Mouse (Mus musculus): ENCODE results near the gene Scml4.
A peak's percentile ranks its signal among the peaks of the same experiment; 100 is the strongest.

Gene Scml4

DNA sequence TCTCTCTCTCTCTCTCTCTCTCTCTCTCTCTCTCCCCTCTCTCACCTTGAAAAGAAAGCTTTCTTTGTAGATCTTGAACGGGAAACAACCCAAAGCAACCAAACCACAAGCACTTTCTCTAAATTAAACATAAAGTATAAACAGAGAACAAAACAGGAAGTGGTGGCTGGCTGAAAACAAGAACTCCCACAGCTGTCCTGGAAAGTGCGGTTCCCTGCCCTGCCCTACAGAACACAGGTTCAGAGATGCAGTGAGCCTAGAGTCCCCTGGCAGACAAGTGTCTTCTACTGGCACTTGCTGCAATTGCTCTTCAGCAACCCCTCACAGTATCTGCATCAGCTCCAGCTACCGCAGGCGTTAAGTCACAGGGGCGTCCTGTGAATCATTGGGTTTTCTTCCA is 37.5 kb downstream of the Scml4 start:
- peak; percentile 13 to 28 for DNase-seq (ENCODE audit: low read depth in 1 of 2, low spot score in 2 of 2)

- DNase-seq (ENCODE audit: low read depth in 1 of 2, low spot score in 2 of 2) = no peak
These were observed 41.2 kb downstream of the Scml4 start for GRCm38 (mm10) chr10:42901361-42901760.

DNA sequence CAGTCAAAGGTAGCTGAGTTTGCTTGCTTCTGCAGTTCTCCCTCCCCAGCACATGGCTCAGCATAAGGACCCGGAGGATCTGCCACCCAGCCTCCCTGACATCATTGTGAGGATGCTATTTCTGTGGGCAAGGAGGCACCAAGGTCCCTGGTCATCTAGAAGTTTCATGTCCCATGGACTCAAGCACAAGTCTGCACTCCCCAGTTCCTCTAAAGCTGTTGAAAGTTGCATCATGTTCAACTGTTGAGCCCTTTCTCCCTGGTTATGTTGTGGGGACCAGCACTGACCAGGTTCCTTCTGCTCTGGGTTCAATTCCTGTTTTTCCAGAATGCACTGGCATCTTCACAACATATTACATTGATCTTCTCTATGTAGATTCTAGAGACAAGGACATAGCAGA is 42.9 kb downstream of the Scml4 start:
- DNase-seq (ENCODE audit: low read depth in 1 of 2, low spot score in 2 of 2) = peak; percentile 8 to 11

DNA sequence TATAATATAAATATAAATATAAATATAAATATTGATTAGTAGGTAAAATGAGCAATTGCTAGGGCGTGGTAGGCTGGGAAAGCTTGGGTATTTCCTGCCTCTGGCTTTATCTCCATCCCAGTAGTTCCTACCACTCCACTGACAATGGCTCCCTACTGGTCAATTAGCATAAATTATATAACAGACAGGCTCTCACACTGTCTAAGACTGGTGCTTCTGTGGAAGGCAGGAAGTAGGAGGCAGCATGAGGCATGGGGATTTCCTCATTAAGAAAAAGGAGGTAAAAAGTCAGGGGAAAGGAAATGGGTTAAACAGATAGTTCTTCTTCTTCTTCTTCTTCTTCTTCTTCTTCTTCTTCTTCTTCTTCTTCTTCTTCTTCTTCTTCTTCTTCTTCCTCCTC is 48.4 kb downstream of the Scml4 start:
- DNase-seq (ENCODE audit: low read depth in 1 of 2, low spot score in 2 of 2) = no peak

DNA sequence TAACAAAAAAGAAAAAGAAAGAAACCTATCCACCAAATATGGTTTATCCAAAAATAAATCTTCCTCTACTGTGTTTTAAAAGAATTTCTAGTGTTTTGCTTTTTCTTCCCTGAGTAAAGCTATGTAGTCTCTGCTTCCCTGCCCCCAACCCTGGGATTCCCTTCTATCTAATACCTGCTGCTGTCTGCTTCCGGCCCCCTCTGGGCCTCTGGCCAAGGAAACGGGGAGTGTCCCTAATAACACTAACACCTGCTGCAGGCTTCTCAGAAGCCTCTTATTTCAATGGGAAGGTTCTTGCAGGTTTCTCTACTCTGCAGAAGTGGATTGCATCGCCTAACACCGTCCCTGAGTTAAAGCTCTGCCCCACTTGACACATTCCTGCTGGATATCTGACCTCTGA is 50.4 kb downstream of the Scml4 start:
- no peak for DNase-seq (ENCODE audit: low read depth in 1 of 2, low spot score in 2 of 2)

- DNase-seq (ENCODE audit: low read depth in 1 of 2, low spot score in 2 of 2) = no peak
These were observed 51.9 kb downstream of the Scml4 start for GRCm38 (mm10) chr10:42912056-42912455.

DNA sequence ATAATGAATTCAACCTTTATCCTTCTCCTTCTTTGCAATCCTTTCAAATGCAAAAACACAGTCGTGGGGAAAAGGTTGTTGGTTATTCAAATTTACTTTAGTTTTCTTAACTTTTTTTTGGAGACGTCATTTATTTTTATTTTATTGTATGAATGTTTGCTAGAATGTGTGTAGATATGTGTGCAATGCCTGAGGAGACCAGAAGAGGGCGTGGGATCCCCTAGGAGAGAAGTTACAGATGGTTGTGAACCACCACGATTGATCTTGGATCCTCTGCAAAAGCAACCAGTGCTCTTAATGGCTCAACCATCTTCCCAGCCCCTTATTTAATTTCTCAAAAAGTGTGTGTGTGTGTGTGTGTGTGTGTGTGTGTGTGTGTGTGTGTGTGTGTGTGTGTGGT is 53.0 kb downstream of the Scml4 start:
- DNase-seq (ENCODE audit: low read depth in 1 of 2, low spot score in 2 of 2) = no peak

GRCm38 (mm10) chr10:42914146-42914545 is 54.0 kb downstream of the Scml4 start:
- DNase-seq (ENCODE audit: low read depth in 1 of 2, low spot score in 2 of 2) = no peak

DNA sequence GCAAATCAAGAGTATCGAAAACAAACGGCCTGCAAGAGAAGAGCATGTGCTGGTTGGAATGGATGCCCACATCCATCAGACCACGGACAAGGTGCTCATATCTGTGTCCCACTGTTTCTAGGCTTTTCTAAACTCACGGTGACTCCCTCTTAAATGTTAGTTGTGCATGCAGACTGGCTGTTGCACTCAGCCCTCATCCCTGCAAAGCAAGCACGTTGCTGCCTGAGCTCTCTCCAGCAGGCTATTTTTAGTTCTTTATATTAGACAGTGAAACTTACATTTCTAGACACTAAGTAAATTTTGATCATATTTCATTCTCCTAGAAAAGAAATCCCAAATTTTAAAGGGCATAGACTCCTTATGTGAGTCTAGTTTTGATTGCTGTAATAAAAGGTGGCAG is 57.2 kb downstream of the Scml4 start:
- no peak for DNase-seq (ENCODE audit: low read depth in 1 of 2, low spot score in 2 of 2)

DNA sequence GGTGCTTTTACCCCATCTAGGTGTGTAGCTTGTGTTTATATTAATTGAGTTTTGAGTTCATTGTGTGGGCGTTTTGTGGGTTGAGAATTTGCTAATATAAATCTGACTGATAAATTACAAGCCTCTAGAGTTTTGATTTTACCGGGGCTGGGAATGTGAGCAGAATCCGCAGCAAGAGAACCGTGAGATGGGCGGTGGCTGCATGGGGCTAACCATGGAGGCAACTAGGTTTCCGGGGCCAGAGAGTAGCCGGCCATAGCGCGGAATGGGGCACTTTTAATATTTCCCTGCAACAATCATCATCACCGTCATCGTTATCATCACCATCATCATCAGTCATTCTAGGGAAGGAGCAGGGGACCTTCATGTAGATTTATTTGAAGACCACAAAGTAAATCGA is 59.6 kb downstream of the Scml4 start:
- no peak for DNase-seq (ENCODE audit: low read depth in 1 of 2, low spot score in 2 of 2)

- no peak for DNase-seq (ENCODE audit: low read depth in 1 of 2, low spot score in 2 of 2)
These were observed 65.1 kb downstream of the Scml4 start for GRCm38 (mm10) chr10:42925103-42925866.

DNA sequence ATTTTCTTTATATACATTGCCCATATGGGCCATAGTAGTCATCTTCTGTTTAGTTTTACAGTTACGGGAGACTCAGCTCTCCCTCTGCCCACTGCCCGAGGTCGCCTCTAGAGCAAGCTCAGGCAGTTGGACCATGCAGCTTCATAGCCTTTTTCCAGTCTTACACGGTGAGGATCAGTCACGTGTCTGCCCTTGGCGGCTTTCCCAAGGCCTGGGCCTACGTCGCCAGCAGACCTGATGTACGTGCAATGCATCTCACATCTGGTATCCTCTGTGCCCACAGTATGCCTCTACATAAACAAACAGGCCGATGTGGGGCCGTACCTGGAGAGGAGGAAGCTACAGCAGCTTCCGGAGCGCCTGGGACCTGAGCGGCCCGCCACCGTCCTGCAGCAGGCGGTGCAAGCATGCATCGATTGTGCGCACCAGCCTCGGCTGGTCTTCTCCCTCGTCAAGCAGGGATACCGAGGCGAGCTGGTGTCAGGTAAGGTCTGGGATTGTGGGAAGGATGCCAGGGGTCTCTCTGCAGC is 70.0 kb downstream of the Scml4 start:
- DNase-seq (ENCODE audit: low read depth in 1 of 2, low spot score in 2 of 2) = no peak

GRCm38 (mm10) chr10:42932862-42933480 is 72.8 kb downstream of the Scml4 start:
- DNase-seq (ENCODE audit: low read depth in 1 of 2, low spot score in 2 of 2) = no peak

DNA sequence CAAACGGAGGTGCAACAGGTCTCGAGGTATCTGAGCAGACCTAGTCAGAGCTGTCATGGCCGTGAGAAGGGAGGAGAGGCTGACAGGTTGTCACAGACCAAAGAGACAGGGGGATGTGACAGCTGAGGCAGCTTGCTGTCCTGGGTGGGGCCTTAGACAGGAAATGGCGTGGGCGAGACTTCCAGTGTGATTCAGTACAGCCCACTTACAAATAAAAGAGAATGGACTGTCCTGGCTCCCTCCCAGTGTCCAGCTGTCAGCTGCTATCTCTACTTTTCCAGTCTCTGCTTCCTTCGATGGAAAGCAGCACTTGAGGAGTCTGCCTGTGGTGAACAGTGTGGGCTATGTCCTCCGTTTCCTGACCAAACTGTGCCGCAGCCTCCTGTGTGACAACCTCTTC is 74.5 kb downstream of the Scml4 start:
- no peak for DNase-seq (ENCODE audit: low read depth in 1 of 2, low spot score in 2 of 2)

DNA sequence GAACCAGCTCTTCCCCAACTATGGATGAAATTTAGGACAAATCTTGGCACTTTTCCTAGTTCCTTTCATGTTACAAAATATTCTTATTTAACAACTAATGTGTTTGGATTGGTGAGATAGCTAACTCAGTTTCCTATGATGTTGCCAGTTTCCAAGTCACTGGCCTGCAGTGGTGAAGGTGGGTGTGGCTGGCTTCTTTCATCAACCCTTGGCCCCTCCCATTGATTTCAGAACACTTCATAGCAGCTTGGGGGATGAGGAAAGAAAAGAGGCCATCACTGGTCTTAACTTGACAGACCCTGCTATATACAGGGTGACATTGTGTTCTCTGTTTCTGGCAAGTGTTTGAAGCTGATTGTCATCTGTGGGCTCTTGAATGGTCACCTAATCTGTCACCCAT is 76.0 kb downstream of the Scml4 start:
- no peak for DNase-seq (ENCODE audit: low read depth in 1 of 2, low spot score in 2 of 2)

GRCm38 (mm10) chr10:42938361-42938760 is 78.2 kb downstream of the Scml4 start:
- no peak for DNase-seq (ENCODE audit: low read depth in 1 of 2, low spot score in 2 of 2)

- no peak for DNase-seq (ENCODE audit: low read depth in 1 of 2, low spot score in 2 of 2)
These were observed 79.5 kb downstream of the Scml4 start for GRCm38 (mm10) chr10:42939691-42940090.

GRCm38 (mm10) chr10:42940193-42941050 is 80.3 kb downstream of the Scml4 start:
- no peak for DNase-seq (ENCODE audit: low read depth in 1 of 2, low spot score in 2 of 2)

DNA sequence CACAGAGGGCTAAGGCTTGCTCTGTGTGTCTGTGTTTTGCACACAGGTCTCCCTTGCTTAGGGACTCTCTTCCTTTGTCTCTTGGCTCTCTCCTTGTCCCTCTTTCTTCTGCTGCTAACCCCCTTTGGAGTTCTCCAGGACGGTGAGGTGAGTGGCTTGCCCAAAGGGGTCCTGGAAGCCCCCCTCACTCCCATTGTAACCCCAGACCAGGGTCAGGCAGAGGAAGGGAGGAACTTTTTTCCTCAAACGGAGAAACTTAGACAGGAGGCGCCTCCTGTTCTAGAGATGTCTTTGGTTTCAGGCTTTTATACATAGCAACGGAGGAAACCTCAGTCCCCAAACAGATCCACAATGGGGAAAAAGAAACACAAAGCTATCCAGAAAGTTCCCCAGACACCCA is 81.1 kb downstream of the Scml4 start:
- no peak for DNase-seq (ENCODE audit: low read depth in 1 of 2, low spot score in 2 of 2)

GRCm38 (mm10) chr10:42941697-42942221 is 81.6 kb downstream of the Scml4 start:
- DNase-seq (ENCODE audit: low read depth in 1 of 2, low spot score in 2 of 2) = no peak

- DNase-seq (ENCODE audit: low read depth in 1 of 2, low spot score in 2 of 2) = no peak
These were observed 82.1 kb downstream of the Scml4 start for GRCm38 (mm10) chr10:42942300-42942699.
